Mouse (Mus musculus) intestine, embryonic 16.5 days (tissue): ENCODE results near the gene 1190002N15Rik. TPM values are rescaled to one million over a fixed set of nuclear protein-coding genes. Genes with fewer than 3 reads are reported as not detected.

ENCODE experiments used
- ATAC-seq: fragments of 200-750 bp; cut with Nextera tagmentation; 2 replicates; pipeline ENCODE4 v1.8.0; 2017; ENCODE audit warnings: moderate TSS enrichment, moderate library complexity
- H3K27ac ChIP-seq: fragments of 300-500 bp; sonication (generic); 2 replicates; pipeline ENCODE4 v1.5.1; 2014; ENCODE audit warnings: mild to moderate bottlenecking, low read length
- H3K27me3 ChIP-seq: fragments of 300-500 bp; sonication (generic); replicated peaks from 2 replicates; pipeline ENCODE4 v1.6.1; 2014; ENCODE audit warnings: low read length, control low read depth, mixed read lengths; ENCODE audit not compliant: control insufficient read depth, insufficient read depth
- H3K36me3 ChIP-seq: fragments of 300-500 bp; sonication (generic); 2 replicates; pipeline ENCODE4 v1.6.1; 2014; ENCODE audit warnings: low read length, control low read depth; ENCODE audit not compliant: control insufficient read depth, insufficient read depth
- H3K4me1 ChIP-seq: fragments of 300-500 bp; sonication (generic); 2 replicates; pipeline ENCODE4 v1.6.1; 2014; ENCODE audit warnings: low read length, control low read depth, mixed read lengths; ENCODE audit not compliant: control insufficient read depth, insufficient read depth
- H3K4me2 ChIP-seq: fragments of 300-500 bp; sonication (generic); 2 replicates; pipeline ENCODE4 v1.6.1; 2014; ENCODE audit warnings: low read depth, low read length, control low read depth
- H3K4me3 ChIP-seq: fragments of 300-500 bp; sonication (generic); 2 replicates; pipeline ENCODE4 v1.5.1; 2014; ENCODE audit warnings: mild to moderate bottlenecking, low read length
- H3K9ac ChIP-seq: fragments of 300-500 bp; sonication (generic); 2 replicates; pipeline ENCODE4 v1.6.1; 2014; ENCODE audit warnings: low read depth, low read length
- H3K9me3 ChIP-seq: fragments of 300-500 bp; sonication (generic); 2 replicates; pipeline ENCODE4 v1.6.1; 2016; ENCODE audit warnings: low read length, control low read depth; ENCODE audit not compliant: control insufficient read depth
- WGBS: fragments of 180-500 bp; shearing (Covaris S2); extraction: QIAGEN DNeasy Blood & Tissue Kit; methylation state at CpG from one replicate; pipeline ENCODE4 v1.1.7; 2014; 5-methylcytosine and 5-hydroxymethylcytosine counted together
- polyA plus RNA-seq: library from polyadenylated mRNA; unstranded; fragments of >200 nt; fragmentation: Nextera tagmentation; extraction: Ambion mirVana; gene quantifications from 2 replicates; pipeline ENCODE4 v1.2.1, GENCODE M21; 2015

1190002N15Rik gene
- polyA plus RNA-seq, 1 experiment from 2014 or later = 3.5 TPM

GRCm38 (mm10) chr9:94534226-94534625, 3.7 kb downstream of the 1190002N15Rik start:
- H3K27me3 ChIP-seq = no peaks in the 10 kb centered on the region
- H3K9ac ChIP-seq = no peak overlapping the region
- ATAC-seq = no peak
- 63% methylated on average over 2 of the region's 2 CpGs for WGBS
- H3K4me3 ChIP-seq = no peak overlapping the region
- no peak overlapping the region for H3K27ac ChIP-seq
- H3K4me2 ChIP-seq = no peak overlapping the region
- H3K4me1 ChIP-seq = peaks cover 5% of the 10 kb centered on the region; the same call in 1 of the 2 replicates
- no peaks in the 10 kb centered on the region for H3K9me3 ChIP-seq
- no peaks in the 10 kb centered on the region for H3K36me3 ChIP-seq

GRCm38 (mm10) chr9:94533641-94534040, 4.2 kb downstream of the 1190002N15Rik start:
- 50% methylated on average over 4 of the region's 4 CpGs for WGBS
- H3K4me2 ChIP-seq = no peak overlapping the region

DNA sequence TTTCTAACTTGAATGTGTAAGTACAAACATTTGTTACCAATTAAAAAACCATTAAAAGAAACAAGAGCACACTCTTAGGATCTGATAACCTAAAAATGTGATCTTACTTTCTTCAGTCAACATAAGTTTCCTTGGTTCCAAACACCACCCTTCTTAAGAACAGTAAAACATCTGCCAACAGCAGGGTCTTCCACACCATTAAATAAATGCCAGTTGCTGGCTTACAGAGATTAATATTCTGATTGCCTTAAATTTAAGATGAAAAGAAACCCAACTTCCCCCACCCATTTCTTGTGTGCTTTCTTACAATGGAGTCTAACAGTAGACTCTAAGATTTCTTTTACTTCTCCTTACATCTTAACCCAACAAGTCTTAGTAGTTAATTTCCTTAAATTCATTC, 7.9 kb downstream of the 1190002N15Rik start:
- Histone ChIP-seq H3K27ac (no peak overlapping the region), H3K27me3 (no peaks in the 10 kb centered on the region), H3K9ac (no peak overlapping the region), H3K4me3 (no peak overlapping the region), H3K4me2 (no peak overlapping the region), H3K4me1 (0 out of 2 replicates have a peak, but pooled peaks cover 5% of the 10 kb centered on the region), H3K36me3 (no peaks in the 10 kb centered on the region), H3K9me3 (no peaks in the 10 kb centered on the region)
- no peak for ATAC-seq

More at GRCm38 (mm10) chr9:94533641-94534040, 4.2 kb downstream of the 1190002N15Rik start:
- Histone ChIP-seq H3K9me3 (no peaks in the 10 kb centered on the region), H3K4me1 (0 out of 2 replicates have a peak, but pooled peaks cover 5% of the 10 kb centered on the region), H3K27ac (no peak overlapping the region), H3K9ac (no peak overlapping the region), H3K27me3 (no peaks in the 10 kb centered on the region), H3K36me3 (no peaks in the 10 kb centered on the region), H3K4me3 (no peak overlapping the region)
- ATAC-seq = no peak

DNA sequence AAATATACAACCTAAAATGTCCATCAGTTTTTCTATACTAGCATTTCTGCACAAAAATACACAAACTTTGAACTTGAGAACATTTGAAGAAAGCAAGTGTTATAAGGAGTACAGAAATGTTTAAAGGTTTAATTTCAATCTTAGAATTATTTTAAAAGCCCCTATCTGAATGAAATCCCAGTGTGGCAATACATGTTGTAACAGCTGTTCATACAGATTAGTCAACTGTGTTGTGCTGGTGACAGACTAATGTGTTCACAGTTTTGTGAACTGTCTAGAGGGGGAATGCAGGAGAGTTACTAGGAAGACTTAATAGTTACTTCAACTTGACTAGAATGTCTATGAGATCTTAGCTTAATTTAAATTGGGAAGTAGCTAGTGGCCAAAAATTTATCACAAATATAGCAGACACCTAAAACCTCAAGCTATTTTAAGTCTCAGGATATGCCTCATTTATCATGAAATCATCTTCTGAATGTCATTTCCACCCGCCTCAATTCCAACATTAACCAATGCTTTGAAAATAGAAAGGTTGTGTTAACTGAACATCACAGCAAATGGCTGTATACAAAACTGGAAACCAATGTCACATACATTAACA, 8.6 kb downstream of the 1190002N15Rik start:
- ATAC-seq = no peak
- WGBS = 72% methylated on average over 1 of the region's 1 CpGs
- no peak overlapping the region for H3K9ac ChIP-seq

GRCm38 (mm10) chr9:94526473-94526872, 11.4 kb downstream of the 1190002N15Rik start:
- Histone ChIP-seq H3K9ac (no peak overlapping the region), H3K4me1 (0 out of 2 replicates have a peak, but pooled peaks cover 3% of the 10 kb centered on the region), H3K9me3 (no peaks in the 10 kb centered on the region), H3K27ac (no peak overlapping the region), H3K27me3 (no peaks in the 10 kb centered on the region), H3K36me3 (no peaks in the 10 kb centered on the region), H3K4me3 (no peak overlapping the region), H3K4me2 (no peak overlapping the region)
- no peak for ATAC-seq
- WGBS = 73% methylated on average over 7 of the region's 7 CpGs

More for the DNA sequence above, 8.6 kb downstream of the 1190002N15Rik start:
- 0 out of 2 replicates have a peak, but pooled peaks cover 5% of the 10 kb centered on the region for H3K4me1 ChIP-seq
- H3K9me3 ChIP-seq = no peaks in the 10 kb centered on the region
- no peak overlapping the region for H3K4me3 ChIP-seq
- no peak overlapping the region for H3K27ac ChIP-seq
- H3K27me3 ChIP-seq = no peaks in the 10 kb centered on the region
- no peaks in the 10 kb centered on the region for H3K36me3 ChIP-seq
- H3K4me2 ChIP-seq = no peak overlapping the region

DNA sequence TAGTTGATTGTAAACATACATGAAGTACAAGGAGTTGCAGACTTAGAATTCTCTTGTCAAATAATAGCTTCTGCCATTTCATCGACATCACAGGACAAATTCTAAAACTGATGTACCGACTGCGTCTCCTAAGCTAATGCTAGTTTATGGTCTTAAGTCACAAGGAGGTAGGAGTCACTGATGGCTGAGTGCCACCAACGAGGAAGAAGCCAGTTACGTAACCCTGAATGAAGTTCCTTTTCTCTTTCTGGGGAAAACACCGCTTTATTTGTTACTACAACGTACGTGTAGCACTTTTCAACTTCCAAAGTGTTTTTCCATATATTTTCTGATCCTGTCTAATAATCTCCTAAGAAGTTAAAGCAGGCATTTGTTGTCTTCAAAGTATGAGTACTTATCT, 25.6 kb downstream of the 1190002N15Rik start:
- Histone ChIP-seq H3K4me2 (no peak overlapping the region), H3K9me3 (no peaks in the 10 kb centered on the region), H3K27me3 (no peaks in the 10 kb centered on the region), H3K9ac (no peak overlapping the region), H3K4me1 (no peaks in the 10 kb centered on the region), H3K36me3 (no peaks in the 10 kb centered on the region), H3K27ac (no peak overlapping the region), H3K4me3 (no peak overlapping the region)
- WGBS = 85% methylated on average over 8 of the region's 8 CpGs
- no peak for ATAC-seq

DNA sequence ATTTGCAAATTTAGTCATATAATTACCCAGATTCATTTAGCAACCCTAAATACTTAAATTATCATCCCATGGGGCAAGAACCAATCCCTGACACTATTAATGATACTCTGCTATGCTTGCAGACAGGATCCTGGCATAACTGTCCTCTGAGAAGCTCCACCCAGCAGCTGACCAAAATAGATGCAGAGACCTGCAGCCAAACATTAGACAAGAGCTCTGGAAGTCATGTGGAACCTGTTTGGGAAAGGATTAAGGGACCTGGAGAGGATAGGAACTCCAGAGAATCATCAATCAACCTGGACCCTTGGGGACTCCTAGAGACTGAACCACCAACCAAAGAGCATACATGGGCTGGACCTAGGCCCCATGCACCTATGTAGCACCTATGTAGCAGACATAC, 26.7 kb downstream of the 1190002N15Rik start:
- H3K36me3 ChIP-seq = no peaks in the 10 kb centered on the region
- no peak for ATAC-seq
- H3K4me2 ChIP-seq = no peak overlapping the region
- no peaks in the 10 kb centered on the region for H3K9me3 ChIP-seq
- H3K27me3 ChIP-seq = no peaks in the 10 kb centered on the region
- no peak overlapping the region for H3K4me3 ChIP-seq
- H3K9ac ChIP-seq = no peak overlapping the region
- H3K4me1 ChIP-seq = no peaks in the 10 kb centered on the region
- no peak overlapping the region for H3K27ac ChIP-seq

GRCm38 (mm10) chr9:94506980-94507379, 30.9 kb downstream of the 1190002N15Rik start:
- no peak overlapping the region for H3K27ac ChIP-seq
- WGBS = 75% methylated on average over 1 of the region's 1 CpGs
- ATAC-seq = no peak
- H3K36me3 ChIP-seq = no peaks in the 10 kb centered on the region
- H3K4me1 ChIP-seq = no peaks in the 10 kb centered on the region
- H3K4me2 ChIP-seq = no peak overlapping the region
- no peaks in the 10 kb centered on the region for H3K27me3 ChIP-seq
- no peak overlapping the region for H3K9ac ChIP-seq
- H3K9me3 ChIP-seq = no peaks in the 10 kb centered on the region
- no peak overlapping the region for H3K4me3 ChIP-seq

- H3K4me1 ChIP-seq = no peaks in the 10 kb centered on the region
- no peaks in the 10 kb centered on the region for H3K9me3 ChIP-seq
- H3K27ac ChIP-seq = no peak overlapping the region
- H3K27me3 ChIP-seq = no peaks in the 10 kb centered on the region
- no peak overlapping the region for H3K4me3 ChIP-seq
- 63% methylated on average over 9 of the region's 9 CpGs for WGBS
- H3K9ac ChIP-seq = no peak overlapping the region
- no peaks in the 10 kb centered on the region for H3K36me3 ChIP-seq
- ATAC-seq = no peak
- no peak overlapping the region for H3K4me2 ChIP-seq
Observed at GRCm38 (mm10) chr9:94491467-94491866, 46.4 kb downstream of the 1190002N15Rik start.

- H3K27me3 ChIP-seq = no peaks in the 10 kb centered on the region
- no peak for ATAC-seq
- no peak overlapping the region for H3K4me3 ChIP-seq
- no peak overlapping the region for H3K27ac ChIP-seq
- no peaks in the 10 kb centered on the region for H3K9me3 ChIP-seq
- no peaks in the 10 kb centered on the region for H3K4me1 ChIP-seq
- H3K9ac ChIP-seq = no peak overlapping the region
- H3K4me2 ChIP-seq = no peak overlapping the region
- 68% methylated on average over 2 of the region's 2 CpGs for WGBS
- H3K36me3 ChIP-seq = no peaks in the 10 kb centered on the region
Observed at GRCm38 (mm10) chr9:94487976-94488375, 49.9 kb downstream of the 1190002N15Rik start.
